Mouse (Mus musculus) left cerebral cortex, adult 11 months (tissue): ENCODE measurements around the gene Dnajb7.
"Not testable (repeated sequence)": the region's sequence is repeated elsewhere in the genome, so short reads cannot be mapped to it uniquely, and the experiment has no call there.

Experiments used
- DNase-seq: peaks from one replicate; pipeline ENCODE4 v3.0.0; 2022; ENCODE audit warnings: low spot score

Gene Dnajb7

GRCm38 (mm10) chr15:81408199-81408598 is at the start of gene Dnajb7:
Gene Dnajb7, minus strand, starts transcription at chr15:81408299.
- DNase-seq = no peak

- peak; percentile 41 for DNase-seq
Observed at GRCm38 (mm10) chr15:81448463-81448862, 40.4 kb upstream of the Dnajb7 start.

- no peak for DNase-seq
Observed at GRCm38 (mm10) chr15:81439236-81439635, 31.1 kb upstream of the Dnajb7 start.

- DNase-seq = no peak
Observed at GRCm38 (mm10) chr15:81438345-81438744, 30.2 kb upstream of the Dnajb7 start.

- DNase-seq = no peak
Observed at GRCm38 (mm10) chr15:81431195-81431594, 23.1 kb upstream of the Dnajb7 start.

GRCm38 (mm10) chr15:81427947-81428346 is 19.8 kb upstream of the Dnajb7 start:
- DNase-seq = no peak

GRCm38 (mm10) chr15:81425311-81425710 is 17.2 kb upstream of the Dnajb7 start:
- DNase-seq = no peak

- no peak for DNase-seq
Observed at GRCm38 (mm10) chr15:81422156-81422681, 14.1 kb upstream of the Dnajb7 start.

- no peak for DNase-seq
Observed at GRCm38 (mm10) chr15:81421454-81421853, 13.4 kb upstream of the Dnajb7 start.

- no peak for DNase-seq
Observed at GRCm38 (mm10) chr15:81418065-81418464, 10.0 kb upstream of the Dnajb7 start.

- DNase-seq = not testable (repeated sequence)
Observed at GRCm38 (mm10) chr15:81416763-81417310, 8.7 kb upstream of the Dnajb7 start.

- DNase-seq = no peak
Observed at GRCm38 (mm10) chr15:81405008-81405407, 3.1 kb downstream of the Dnajb7 start.

- DNase-seq = peak; percentile 93
Observed at GRCm38 (mm10) chr15:81399638-81400315, 8.3 kb downstream of the Dnajb7 start, which contains the start of the genes St13 and Xpnpep3. Gene St13, minus strand, starts transcription at chr15:81400077. Gene Xpnpep3, plus strand, starts transcription at chr15:81400138.

GRCm38 (mm10) chr15:81399297-81399637 is 8.8 kb downstream of the Dnajb7 start:
- DNase-seq = no peak

GRCm38 (mm10) chr15:81398189-81398588 is 9.9 kb downstream of the Dnajb7 start:
- no peak for DNase-seq

- no peak for DNase-seq
Observed at GRCm38 (mm10) chr15:81394211-81394915, 13.7 kb downstream of the Dnajb7 start.

- peak; percentile 16 for DNase-seq
Observed at GRCm38 (mm10) chr15:81392997-81393396, 15.1 kb downstream of the Dnajb7 start.

GRCm38 (mm10) chr15:81386327-81386726 is 21.8 kb downstream of the Dnajb7 start:
- DNase-seq = no peak

GRCm38 (mm10) chr15:81378845-81379244 is 29.3 kb downstream of the Dnajb7 start:
- DNase-seq = no peak

- DNase-seq = no peak
Observed at GRCm38 (mm10) chr15:81374621-81375020, 33.5 kb downstream of the Dnajb7 start.

- DNase-seq = no peak
Observed at GRCm38 (mm10) chr15:81370356-81370755, 37.7 kb downstream of the Dnajb7 start.

GRCm38 (mm10) chr15:81368601-81369000 is 39.5 kb downstream of the Dnajb7 start:
- DNase-seq = no peak

GRCm38 (mm10) chr15:81366241-81366640 is 41.9 kb downstream of the Dnajb7 start:
- no peak for DNase-seq
